Mouse (Mus musculus): Measurements from ENCODE around the gene Ust.

Gene Ust

DNA sequence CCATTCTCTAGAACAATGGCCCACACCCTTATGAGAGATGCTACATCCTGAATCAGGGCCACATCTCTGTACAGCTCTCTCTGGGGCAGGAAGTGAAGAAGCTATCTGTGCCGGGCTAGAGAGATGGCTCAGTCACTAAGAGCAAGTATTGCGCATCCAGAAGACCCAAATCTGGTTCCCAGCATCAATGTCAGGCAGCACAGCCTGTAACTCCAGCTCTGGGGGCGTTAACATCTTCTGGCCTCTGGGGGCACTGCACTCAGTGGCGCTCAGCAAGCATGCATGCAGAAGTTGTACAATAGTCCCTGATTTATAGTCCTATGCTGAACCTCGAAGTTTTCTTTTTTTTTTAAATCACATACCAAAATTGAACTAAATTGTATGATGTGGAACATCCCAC, 341.0 kb downstream of the Ust start:
- DNase-seq (ENCODE audit: low read depth, low spot score), result no peak

DNA sequence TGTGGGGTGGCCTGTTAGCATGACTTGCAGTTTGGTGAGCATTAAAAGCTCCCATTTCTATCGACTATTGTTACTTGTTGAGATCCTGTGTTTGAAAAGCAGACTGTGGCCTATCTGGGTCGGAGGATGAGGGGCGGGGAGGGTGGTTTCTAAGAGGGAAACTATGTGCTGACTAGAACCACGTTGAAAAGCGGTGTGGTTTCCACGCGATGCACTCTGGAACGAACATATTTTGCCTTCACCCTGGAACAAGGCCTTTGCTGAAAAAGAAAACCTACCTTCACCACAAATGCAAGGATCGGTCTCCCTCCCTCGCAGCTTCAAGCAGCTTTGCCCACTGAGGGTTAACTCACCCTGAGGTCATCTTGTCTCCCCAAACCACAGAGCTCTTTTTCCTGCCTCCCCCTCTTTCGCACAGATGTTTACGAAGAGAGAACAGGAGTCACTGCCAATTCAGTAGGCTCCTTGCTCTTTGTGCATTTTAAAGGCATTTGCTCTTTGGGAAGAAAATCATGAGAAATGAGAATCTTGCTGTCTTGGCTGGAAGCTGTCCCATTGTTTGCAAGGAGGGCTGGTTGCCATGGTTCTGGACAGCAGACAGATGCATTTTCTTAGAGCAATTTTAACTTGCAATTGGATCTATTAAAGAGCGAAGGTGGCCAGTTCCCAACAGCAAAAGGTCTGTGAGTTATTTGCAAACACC, 342.1 kb downstream of the Ust start:
- no peak for DNase-seq (ENCODE audit: low read depth, low spot score)

DNA sequence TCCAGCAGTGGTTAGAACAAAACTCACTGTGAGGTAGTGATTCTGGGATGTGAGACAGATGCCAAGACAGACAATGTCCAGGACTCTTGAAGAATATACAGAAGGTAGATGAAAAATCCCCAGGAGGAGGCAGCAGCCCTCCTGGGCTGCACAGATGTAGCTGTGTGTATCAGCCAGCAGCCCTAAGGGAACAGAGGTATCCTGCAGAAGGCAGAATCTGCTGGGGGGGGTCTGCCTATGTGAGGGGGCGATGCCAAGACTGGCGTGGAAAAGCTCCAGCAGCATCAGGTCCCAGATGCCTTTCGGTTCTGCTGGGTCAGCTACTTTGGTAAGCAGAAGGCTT, 342.6 kb downstream of the Ust start:
- no peak for DNase-seq (ENCODE audit: low read depth, low spot score)

DNA sequence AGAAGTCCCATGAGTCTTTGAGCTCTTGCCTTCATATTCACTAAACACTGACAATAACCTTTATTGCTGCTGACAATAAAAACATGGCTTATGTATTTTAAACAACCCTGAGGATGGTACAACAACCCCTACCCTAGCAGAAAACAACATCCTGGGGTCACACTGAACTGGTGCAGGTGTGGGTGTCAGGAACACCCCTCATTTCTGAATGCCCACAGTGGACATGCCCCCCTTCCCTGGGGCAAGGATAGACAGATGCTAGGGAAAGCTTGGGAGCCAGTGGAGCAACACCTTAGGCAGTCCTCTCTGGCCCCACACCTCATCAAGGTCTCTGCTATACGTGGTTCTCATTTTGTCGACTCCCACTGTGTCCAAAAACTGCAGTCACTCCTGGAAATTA, 343.9 kb downstream of the Ust start:
- DNase-seq (ENCODE audit: low read depth, low spot score), result no peak

GRCm38 (mm10) chr10:8174230-8174629, 344.4 kb downstream of the Ust start:
- DNase-seq (ENCODE audit: low read depth, low spot score), result no peak

DNA sequence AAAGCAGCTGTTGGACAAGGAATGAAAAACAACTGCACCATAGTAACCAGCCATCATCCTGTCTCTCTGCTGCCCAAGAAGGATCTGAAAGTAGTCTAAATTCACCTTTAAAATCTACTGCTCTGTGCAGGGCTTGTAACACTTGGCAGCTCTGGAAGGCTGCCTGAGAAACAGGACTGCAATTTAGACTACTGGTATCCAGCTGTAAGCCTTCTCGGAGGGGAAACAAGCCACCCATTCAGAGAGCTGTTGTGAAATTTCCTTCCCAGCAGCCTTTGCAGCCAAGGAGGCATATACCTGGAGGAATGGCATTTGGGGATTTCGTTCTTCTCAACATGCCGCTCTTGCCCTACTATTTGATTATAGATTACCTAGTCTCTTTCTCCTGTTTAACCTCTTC, 345.6 kb downstream of the Ust start:
- DNase-seq (ENCODE audit: low read depth, low spot score), result no peak

DNA sequence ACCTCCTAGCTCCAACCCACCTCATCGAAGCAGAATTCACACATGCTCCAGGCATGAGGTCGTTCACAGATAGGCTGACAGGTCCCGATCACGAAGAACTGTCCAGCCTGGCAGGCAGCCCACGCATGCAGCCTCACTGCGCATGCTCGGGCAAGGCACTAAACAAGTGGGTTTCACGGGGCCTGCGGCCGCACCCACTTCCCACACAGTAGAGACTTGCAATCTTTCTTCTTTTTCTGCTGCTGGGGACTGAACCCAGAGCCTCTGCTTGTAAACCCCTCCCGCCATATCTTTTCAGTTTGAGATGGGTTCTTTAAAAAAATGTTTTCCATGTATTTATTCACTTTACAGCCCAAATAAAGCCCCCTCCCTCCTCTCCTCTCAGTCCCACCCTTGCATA, 347.1 kb downstream of the Ust start:
- DNase-seq (ENCODE audit: low read depth, low spot score), result no peak

Measured in 3T3-L1 (cell line).